25 mouse cellular contexts compared by ENCODE assay signal in the genomic region with DNA sequence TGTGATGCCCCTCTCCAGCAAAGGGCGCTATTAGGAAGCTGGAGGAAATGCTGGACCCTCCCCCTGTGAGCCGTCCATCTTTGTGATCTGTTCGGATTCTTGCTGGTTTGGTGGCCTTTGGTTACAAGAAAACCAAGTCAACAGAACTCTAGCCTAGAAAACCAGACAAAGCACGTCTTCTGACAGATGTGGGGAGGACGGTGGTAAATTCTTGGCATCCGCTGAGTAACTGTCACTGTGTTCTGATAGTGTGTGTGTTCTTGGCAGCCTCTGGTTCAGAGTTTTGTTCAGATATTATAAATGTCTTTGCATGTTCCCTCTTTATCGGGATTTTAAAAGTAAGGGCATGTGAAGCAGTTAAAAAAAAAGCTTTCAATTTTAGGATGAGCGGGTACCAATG.
A peak's percentile ranks its signal among the peaks of the same experiment; 100 is the strongest.
DNase-seq lines count a peak whose midpoint lies in the region; ATAC-seq and TF ChIP-seq lines count a peak whose summit lies in the region.
"Had no signal": no experiment of that assay in that cellular context is flagged by ENCODE, and none has a peak within 500 bp of the region (broad histone marks: within the 10 kb centered on the region; RNA-seq: fewer than 3 reads in every experiment).

No protein-coding gene starts in this region.

- H3K36me3 ChIP-seq in lung, postnatal 0 days (ENCODE audit: insufficient read depth, low read length): no peaks in the 10 kb centered on the region
- H3K36me3 ChIP-seq in embryonic facial prominence, embryonic 15.5 days: no peaks in the 10 kb centered on the region
- H3K36me3 ChIP-seq: heart, embryonic 10.5 days; neural tube, embryonic 15.5 days; stomach, embryonic 15.5 days had no signal

- no peak for TF ChIP-seq CTCF in lung, postnatal 0 days (IDR thresholded peaks at IDR 0.05)

- no peak for TF ChIP-seq EP300 in lung, postnatal 0 days (IDR thresholded peaks at IDR 0.05)

- H3K9me3 ChIP-seq in lung, postnatal 0 days (ENCODE audit: low read length): no peaks in the 10 kb centered on the region
- H3K9me3 ChIP-seq in embryonic facial prominence, embryonic 15.5 days (replicated peaks): no peaks in the 10 kb centered on the region
- H3K9me3 ChIP-seq: heart, embryonic 10.5 days; neural tube, embryonic 15.5 days; stomach, embryonic 15.5 days had no signal

- H3K27me3 ChIP-seq in lung, postnatal 0 days (replicated peaks; ENCODE audit: insufficient read depth, low read length): no peaks in the 10 kb centered on the region
- H3K27me3 ChIP-seq in embryonic facial prominence, embryonic 15.5 days: no peaks in the 10 kb centered on the region
- H3K27me3 ChIP-seq: neural tube, embryonic 15.5 days; stomach, embryonic 15.5 days had no signal

- 60% methylated on average over 8 of the region's 8 CpGs for WGBS in lung, postnatal 0 days
- 68% methylated on average over 8 of the region's 8 CpGs for WGBS in embryonic facial prominence, embryonic 15.5 days

- 0 out of 2 replicates have a peak, but pooled peaks cover under 1% of the 10 kb centered on the region for H3K4me1 ChIP-seq in lung, postnatal 0 days (ENCODE audit: insufficient read depth, low read depth, low read length)
- peaks cover 20% of the 10 kb centered on the region; the same call in 1 of the 2 replicates for H3K4me1 ChIP-seq in embryonic facial prominence, embryonic 15.5 days
- H3K4me1 ChIP-seq: neural tube, embryonic 15.5 days; stomach, embryonic 15.5 days had no signal

- DNase-seq in kidney, postnatal 4 days: peak; percentile 8 to 20
- no peak for DNase-seq in kidney, postnatal 25 days
- DNase-seq in lung, postnatal 0 days (ENCODE audit: low spot score): peak; percentile 38
- no peak for DNase-seq in lung, postnatal 36 days
- DNase-seq in lung, postnatal 25 days (ENCODE audit: low spot score): peak; percentile 19
- no peak for DNase-seq in right cerebral cortex, postnatal 4 days
- DNase-seq: adrenal gland, postnatal 25 days; B cell, adult 2 months; cerebellum, adult 18-20 months; cerebellum, postnatal 10 days; gastrocnemius, postnatal 14 days; kidney, adult 9 months; kidney, postnatal 10 days; midbrain, embryonic 14.5 days; retina, postnatal 1 day; right cerebral cortex, postnatal 14 days; thymus, postnatal 25 days had no signal

- H3K27ac ChIP-seq in lung, postnatal 0 days (ENCODE audit: low read length): no peak overlapping the region
- H3K27ac ChIP-seq in embryonic facial prominence, embryonic 15.5 days (replicated peaks): peak overlapping the region; percentile 49
- H3K27ac ChIP-seq: heart, embryonic 10.5 days; hindbrain, embryonic 14.5 days; liver, embryonic 14.5 days; neural tube, embryonic 15.5 days; stomach, embryonic 15.5 days had no signal

- no peak overlapping the region for H3K4me3 ChIP-seq in lung, postnatal 0 days (ENCODE audit: low read depth, low read length)
- H3K4me3 ChIP-seq in embryonic facial prominence, embryonic 15.5 days (replicated peaks): no peak overlapping the region
- H3K4me3 ChIP-seq: heart, embryonic 10.5 days; neural tube, embryonic 15.5 days; stomach, embryonic 15.5 days had no signal

- H3K4me2 ChIP-seq in lung, postnatal 0 days (replicated peaks; ENCODE audit: low read depth, low read length): no peak overlapping the region
- H3K4me2 ChIP-seq in embryonic facial prominence, embryonic 15.5 days (replicated peaks): no peak overlapping the region
- H3K4me2 ChIP-seq: hindbrain, embryonic 14.5 days; neural tube, embryonic 15.5 days; stomach, embryonic 15.5 days had no signal

- ATAC-seq in lung, postnatal 0 days: no peak; the same call in 1 of the 2 replicates
- no peak for ATAC-seq in embryonic facial prominence, embryonic 15.5 days (ENCODE audit: insufficient number of reproducible peaks, low FRiP score, low TSS enrichment, low read depth)
- ATAC-seq: forebrain, embryonic 16.5 days; intestine, postnatal 0 days had no signal

- no peak overlapping the region for H3K9ac ChIP-seq in lung, postnatal 0 days (replicated peaks; ENCODE audit: low read depth)
- no peak overlapping the region for H3K9ac ChIP-seq in embryonic facial prominence, embryonic 15.5 days
- H3K9ac ChIP-seq: hindbrain, embryonic 14.5 days; liver, embryonic 14.5 days; neural tube, embryonic 15.5 days; stomach, embryonic 15.5 days had no signal

Comparison
In these comparisons a context has a peak if more than half of its experiments do, and no peak if none do; other contexts are left out.
1. DNase-seq: peak in kidney, postnatal 4 days (2 of 2), lung, postnatal 0 days (single experiment) and lung, postnatal 25 days (single experiment); none in kidney, postnatal 25 days (0 of 2), lung, postnatal 36 days (single experiment) and right cerebral cortex, postnatal 4 days (single experiment).